Mouse (Mus musculus) cerebellum, adult 2 months (tissue): ENCODE data around the gene Rspry1.

Experiments
- CTCF ChIP-seq: fragments of 200-500 bp; IDR thresholded peaks from 2 replicates; pipeline ENCODE4 v1.5.1; 2011; ENCODE audit warnings: low read depth, mild to moderate bottlenecking, control low read depth, low read length, moderate library complexity, borderline replicate concordance; ENCODE audit not compliant: insufficient read depth
- POLR2A ChIP-seq: fragments of 200-500 bp; IDR thresholded peaks from 2 replicates; pipeline ENCODE4 v1.6.1; 2011; ENCODE audit warnings: low read length, control low read depth, borderline replicate concordance; ENCODE audit not compliant: insufficient read depth

GRCm38 (mm10) chr8:94567159-94567849 is 34.4 kb upstream of the Rspry1 start:
- no peak for TF ChIP-seq POLR2A
- no peak for TF ChIP-seq CTCF
